Mouse (Mus musculus) kidney, adult 2 months (tissue): Measurements from ENCODE around the gene Erg28.

Experiments used
- CTCF ChIP-seq: fragments of 200-500 bp; conservative IDR thresholded peaks from 2 replicates; pipeline ENCODE4 v1.5.1; 2011; ENCODE audit warnings: low read depth, mild to moderate bottlenecking, control low read depth, low read length, moderate library complexity, mixed read lengths; ENCODE audit not compliant: insufficient read depth, insufficient read length
- POLR2A ChIP-seq: fragments of 200-500 bp; IDR thresholded peaks from one replicate; pipeline ENCODE4 v1.6.1; 2011; ENCODE audit warnings: low read depth, low read length, control low read depth

DNA sequence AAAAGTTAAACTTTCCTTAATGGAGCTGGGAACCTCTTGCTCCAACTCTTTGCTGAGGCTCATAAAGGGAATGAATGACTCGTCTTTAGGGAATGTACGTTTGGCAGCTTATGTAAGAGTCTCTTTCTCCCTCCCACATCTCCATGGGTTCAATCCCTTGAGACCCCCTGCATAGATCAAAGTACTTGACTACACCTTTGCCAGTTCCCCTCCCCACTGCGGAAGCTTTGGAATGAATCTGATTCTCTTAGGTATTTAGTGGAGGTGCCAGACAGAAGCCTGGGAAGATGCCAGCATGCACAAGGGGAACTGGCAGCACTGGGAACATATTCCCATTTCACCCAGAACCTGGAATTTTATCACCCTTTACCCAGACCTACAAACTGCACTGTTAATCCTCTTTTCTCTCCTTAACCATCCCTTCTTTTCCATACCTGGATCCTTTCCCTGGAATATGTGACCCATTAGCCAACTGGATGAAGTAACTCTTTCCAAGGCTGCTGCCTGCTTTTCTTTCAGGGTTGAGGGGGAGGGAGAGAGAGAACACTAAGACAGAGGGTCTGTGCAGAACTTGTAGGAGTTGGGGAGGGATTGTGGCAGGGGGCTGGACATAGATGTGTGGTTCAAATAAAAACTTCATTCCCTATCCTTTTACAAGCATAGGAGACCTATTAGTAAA lies 35.3 kb upstream of the Erg28 start:
- no peak for TF ChIP-seq POLR2A
- TF ChIP-seq CTCF: no peak
